Mouse (Mus musculus) limb, embryonic 13.5 days (tissue): ENCODE measurements around the gene Amz2. TPM values are rescaled to one million over a fixed set of nuclear protein-coding genes. Genes with fewer than 3 reads are reported as not detected.

Experiments
- ATAC-seq: fragments of 200-750 bp; cut with Nextera tagmentation; 2 replicates; pipeline ENCODE4 v1.8.0; 2017; ENCODE audit warnings: low read depth, moderate number of reproducible peaks, moderate TSS enrichment; ENCODE audit not compliant: low FRiP score
- H3K27ac ChIP-seq: fragments of 300-500 bp; sonication (generic); 2 replicates; pipeline ENCODE4 v1.5.1; 2015; ENCODE audit warnings: inconsistent platforms, mild to moderate bottlenecking, moderate library complexity
- H3K27me3 ChIP-seq: fragments of 300-500 bp; sonication (generic); 2 replicates; pipeline ENCODE4 v1.6.1; 2015; ENCODE audit warnings: mild to moderate bottlenecking, inconsistent platforms
- H3K36me3 ChIP-seq: fragments of 300-500 bp; sonication (generic); 2 replicates; pipeline ENCODE4 v1.6.1; 2015; ENCODE audit warnings: inconsistent platforms, mild to moderate bottlenecking, moderate library complexity
- H3K4me1 ChIP-seq: fragments of 300-500 bp; sonication (generic); 2 replicates; pipeline ENCODE4 v1.6.1; 2015; ENCODE audit warnings: inconsistent platforms
- H3K4me2 ChIP-seq: fragments of 300-500 bp; sonication (generic); replicated peaks from 2 replicates; pipeline ENCODE4 v1.6.1; 2015; ENCODE audit warnings: inconsistent platforms, mild to moderate bottlenecking, moderate library complexity
- H3K4me3 ChIP-seq: fragments of 300-500 bp; sonication (generic); 2 replicates; pipeline ENCODE4 v1.5.1; 2015; ENCODE audit warnings: moderate library complexity, mild to moderate bottlenecking, inconsistent platforms
- H3K9ac ChIP-seq: fragments of 300-500 bp; sonication (generic); 2 replicates; pipeline ENCODE4 v1.6.1; 2015; ENCODE audit warnings: mild to moderate bottlenecking, inconsistent platforms
- H3K9me3 ChIP-seq: fragments of 300-500 bp; sonication (generic); 2 replicates; pipeline ENCODE4 v1.6.1; 2016; ENCODE audit warnings: inconsistent platforms
- WGBS: fragments of 180-500 bp; shearing (Covaris S2); methylation state at CpG from one replicate; pipeline ENCODE4 v1.1.7; 2015; 5-methylcytosine and 5-hydroxymethylcytosine counted together
- polyA plus RNA-seq: library from polyadenylated mRNA; unstranded; fragments of >200 nt; fragmentation: Nextera tagmentation; extraction: Ambion mirVana; gene quantifications from 2 replicates; pipeline ENCODE4 v1.2.1, GENCODE M21; 2015

Amz2 gene
- polyA plus RNA-seq, 1 experiment from 2014 or later: 48.5 TPM

- Histone ChIP-seq H3K4me3 (peak within 1 kb of the TSS; percentile 74), H3K9ac (peak within 1 kb of the TSS; percentile 82), H3K36me3 (no peaks in the 10 kb centered on the region), H3K9me3 (no peaks in the 10 kb centered on the region), H3K27ac (no peak within 1 kb of the TSS; the same call in 1 of the 2 replicates), H3K27me3 (peaks cover 39% of the 10 kb centered on the region), H3K4me2 (peak within 1 kb of the TSS; percentile 91), H3K4me1 (peaks cover 16% of the 10 kb centered on the region)
- WGBS: under 1% methylated on average over 86 of the region's 111 CpGs
- ATAC-seq: peak; percentile 89
These were observed 47.7 kb downstream of the Amz2 start, which contains the start of the genes Arsg and Slc16a6 for GRCm38 (mm10) chr11:109473171-109474085. TSS of gene Arsg (plus strand) at chr11:109473374. TSS of gene Slc16a6 (minus strand) at chr11:109473598.

- Histone ChIP-seq H3K9me3 (no peaks in the 10 kb centered on the region), H3K27ac (no peak overlapping the region), H3K4me2 (peak overlapping the region; percentile 91), H3K9ac (peak overlapping the region; percentile 82), H3K4me3 (peak overlapping the region; percentile 74), H3K4me1 (peaks cover 16% of the 10 kb centered on the region), H3K27me3 (peaks cover 39% of the 10 kb centered on the region), H3K36me3 (no peaks in the 10 kb centered on the region)
- peak; percentile 9; the same call in 1 of the 2 replicates for ATAC-seq
- 8% methylated on average over 14 of the region's 14 CpGs for WGBS
These were observed 48.5 kb downstream of the Amz2 start for GRCm38 (mm10) chr11:109474086-109474742.

- ATAC-seq: no peak
These were observed 49.1 kb downstream of the Amz2 start for GRCm38 (mm10) chr11:109474836-109475235.

GRCm38 (mm10) chr11:109475717-109476116 is 50.0 kb downstream of the Amz2 start:
- ATAC-seq: no peak
- Histone ChIP-seq H3K4me1 (peaks cover 16% of the 10 kb centered on the region), H3K27ac (no peak overlapping the region), H3K27me3 (peaks cover 32% of the 10 kb centered on the region), H3K9me3 (no peaks in the 10 kb centered on the region), H3K9ac (no peak overlapping the region), H3K4me3 (no peak overlapping the region), H3K4me2 (no peak overlapping the region), H3K36me3 (no peaks in the 10 kb centered on the region)
- 75% methylated on average over 4 of the region's 4 CpGs for WGBS

More at GRCm38 (mm10) chr11:109474836-109475235, 49.1 kb downstream of the Amz2 start:
- H3K4me3 ChIP-seq: no peak overlapping the region
- H3K27ac ChIP-seq: no peak overlapping the region
- H3K4me1 ChIP-seq: peaks cover 16% of the 10 kb centered on the region
- peaks cover 39% of the 10 kb centered on the region for H3K27me3 ChIP-seq
- 83% methylated on average over 13 of the region's 13 CpGs for WGBS
- H3K9me3 ChIP-seq: no peaks in the 10 kb centered on the region
- no peaks in the 10 kb centered on the region for H3K36me3 ChIP-seq
- no peak overlapping the region for H3K9ac ChIP-seq
- no peak overlapping the region for H3K4me2 ChIP-seq

GRCm38 (mm10) chr11:109476241-109476640 is 50.5 kb downstream of the Amz2 start:
- WGBS: 56% methylated on average over 2 of the region's 2 CpGs
- ATAC-seq: no peak

GRCm38 (mm10) chr11:109476653-109477052 is 50.9 kb downstream of the Amz2 start:
- Histone ChIP-seq H3K27ac (no peak overlapping the region), H3K4me2 (no peak overlapping the region), H3K9me3 (no peaks in the 10 kb centered on the region), H3K4me1 (peaks cover 11% of the 10 kb centered on the region), H3K4me3 (no peak overlapping the region), H3K9ac (no peak overlapping the region), H3K27me3 (peaks cover 23% of the 10 kb centered on the region), H3K36me3 (no peaks in the 10 kb centered on the region)
- no peak for ATAC-seq
- WGBS: 61% methylated on average over 6 of the region's 6 CpGs

More at GRCm38 (mm10) chr11:109476241-109476640, 50.5 kb downstream of the Amz2 start:
- H3K9me3 ChIP-seq: no peaks in the 10 kb centered on the region
- H3K9ac ChIP-seq: no peak overlapping the region
- H3K27me3 ChIP-seq: peaks cover 27% of the 10 kb centered on the region
- peaks cover 15% of the 10 kb centered on the region for H3K4me1 ChIP-seq
- H3K4me3 ChIP-seq: no peak overlapping the region
- H3K4me2 ChIP-seq: no peak overlapping the region
- H3K36me3 ChIP-seq: no peaks in the 10 kb centered on the region
- H3K27ac ChIP-seq: no peak overlapping the region

- 31% methylated on average over 16 of the region's 16 CpGs for WGBS
- ATAC-seq: no peak
- Histone ChIP-seq H3K4me1 (peaks cover 2% of the 10 kb centered on the region; the same call in 1 of the 2 replicates), H3K27me3 (peaks cover 22% of the 10 kb centered on the region), H3K4me3 (no peak overlapping the region), H3K27ac (no peak overlapping the region), H3K9me3 (no peaks in the 10 kb centered on the region), H3K9ac (no peak overlapping the region), H3K36me3 (no peaks in the 10 kb centered on the region), H3K4me2 (no peak overlapping the region)
These were observed 52.0 kb downstream of the Amz2 start for GRCm38 (mm10) chr11:109477606-109478380.

- H3K4me3 ChIP-seq: no peak overlapping the region
- H3K27me3 ChIP-seq: peaks cover 18% of the 10 kb centered on the region; the same call in 1 of the 2 replicates
- no peaks in the 10 kb centered on the region for H3K36me3 ChIP-seq
- no peaks in the 10 kb centered on the region for H3K9me3 ChIP-seq
- 77% methylated on average over 16 of the region's 16 CpGs for WGBS
- no peak for ATAC-seq
- H3K27ac ChIP-seq: no peak overlapping the region
- H3K4me1 ChIP-seq: no peaks in the 10 kb centered on the region
- H3K9ac ChIP-seq: no peak overlapping the region
- no peak overlapping the region for H3K4me2 ChIP-seq
These were observed 54.0 kb downstream of the Amz2 start for GRCm38 (mm10) chr11:109479575-109480285.

GRCm38 (mm10) chr11:109480440-109480839 is 54.7 kb downstream of the Amz2 start:
- ATAC-seq: no peak
- 77% methylated on average over 8 of the region's 8 CpGs for WGBS
- no peaks in the 10 kb centered on the region for H3K36me3 ChIP-seq
- H3K9me3 ChIP-seq: no peaks in the 10 kb centered on the region
- no peaks in the 10 kb centered on the region for H3K4me1 ChIP-seq
- H3K9ac ChIP-seq: no peak overlapping the region
- H3K4me3 ChIP-seq: no peak overlapping the region
- no peak overlapping the region for H3K4me2 ChIP-seq
- H3K27ac ChIP-seq: no peak overlapping the region
- H3K27me3 ChIP-seq: peaks cover 13% of the 10 kb centered on the region; the same call in 1 of the 2 replicates

GRCm38 (mm10) chr11:109485398-109486045 is 59.8 kb downstream of the Amz2 start:
- Histone ChIP-seq H3K9me3 (no peaks in the 10 kb centered on the region), H3K9ac (no peak overlapping the region), H3K36me3 (no peaks in the 10 kb centered on the region), H3K4me1 (no peaks in the 10 kb centered on the region), H3K27ac (no peak overlapping the region), H3K4me3 (no peak overlapping the region), H3K27me3 (no peaks in the 10 kb centered on the region), H3K4me2 (no peak overlapping the region)
- WGBS: 86% methylated on average over 15 of the region's 15 CpGs
- no peak for ATAC-seq

GRCm38 (mm10) chr11:109487111-109487510 is 61.4 kb downstream of the Amz2 start:
- Histone ChIP-seq H3K9ac (no peak overlapping the region), H3K36me3 (no peaks in the 10 kb centered on the region), H3K9me3 (no peaks in the 10 kb centered on the region), H3K27me3 (no peaks in the 10 kb centered on the region), H3K4me3 (no peak overlapping the region), H3K27ac (no peak overlapping the region), H3K4me1 (no peaks in the 10 kb centered on the region), H3K4me2 (no peak overlapping the region)
- ATAC-seq: no peak
- 38% methylated on average over 1 of the region's 1 CpGs for WGBS
